Mouse (Mus musculus) ES-E14 (cell line): ENCODE results near the gene Macrod1. TPM values are rescaled to one million over a fixed set of nuclear protein-coding genes. Genes with fewer than 3 reads are reported as not detected.

ENCODE experiments used
- DNase-seq: peaks from one replicate; pipeline ENCODE4 v3.0.0-alpha.2; 2013; ENCODE audit warnings: low read depth, low spot score
- H3K27ac ChIP-seq: 2 replicates; pipeline ENCODE4 v1.5.1; 2012; ENCODE audit warnings: low read depth, mild to moderate bottlenecking, low read length, moderate library complexity, mixed read lengths; ENCODE audit not compliant: poor library complexity, insufficient read depth, severe bottlenecking
- H3K36me3 ChIP-seq: 2 replicates; pipeline ENCODE4 v1.6.1; 2012; ENCODE audit warnings: mild to moderate bottlenecking, low read length, moderate library complexity, mixed read lengths; ENCODE audit not compliant: control insufficient read depth, poor library complexity, insufficient read depth, severe bottlenecking
- H3K4me1 ChIP-seq, 2 experiments: fragments of 150-350 bp in 1 of 2; sonication (generic) in 1 of 2; 2 replicates each; pipeline ENCODE4 v1.6.1; 2012; ENCODE audit warnings: low read length in 2 of 2, mild to moderate bottlenecking in 1 of 2, mixed read lengths in 1 of 2; ENCODE audit not compliant: control insufficient read depth in 2 of 2, insufficient read depth in 2 of 2, poor library complexity in 1 of 2
- H3K4me3 ChIP-seq, 2 experiments: fragments of 150-350 bp in 1 of 2; sonication (generic) in 1 of 2; 2 replicates each; pipeline ENCODE4 v1.5.1; 2012; ENCODE audit warnings: low read length in 2 of 2, low read depth in 1 of 2, mild to moderate bottlenecking in 1 of 2, mixed read lengths in 1 of 2; ENCODE audit not compliant: insufficient read depth in 1 of 2, poor library complexity in 1 of 2, severe bottlenecking in 1 of 2
- H3K9ac ChIP-seq: 2 replicates; pipeline ENCODE4 v1.6.1; 2012; ENCODE audit warnings: low read depth, mild to moderate bottlenecking, low read length, mixed read lengths; ENCODE audit not compliant: poor library complexity, insufficient read depth, severe bottlenecking
- H3K9me3 ChIP-seq: fragments of 150-350 bp; sonication (generic); 2 replicates; pipeline ENCODE4 v1.6.1; 2012; ENCODE audit warnings: low read depth, mild to moderate bottlenecking, low read length; ENCODE audit not compliant: control insufficient read depth, insufficient read depth
- CHD2 ChIP-seq: IDR thresholded peaks from 2 replicates; pipeline ENCODE4 v1.6.1; 2014; ENCODE audit warnings: mild to moderate bottlenecking, low read depth, low read length, inconsistent platforms
- HCFC1 ChIP-seq: IDR thresholded peaks from 2 replicates; pipeline ENCODE4 v1.6.1; 2012; ENCODE audit warnings: low read length, inconsistent platforms, borderline replicate concordance; ENCODE audit not compliant: insufficient read depth
- MAFK ChIP-seq: IDR thresholded peaks from 2 replicates; pipeline ENCODE4 v1.6.1; 2014; ENCODE audit warnings: mild to moderate bottlenecking, low read depth, low read length, inconsistent platforms; ENCODE audit not compliant: insufficient read depth
- ZC3H11A ChIP-seq: IDR thresholded peaks from 2 replicates; pipeline ENCODE4 v1.6.1; 2012; ENCODE audit warnings: low read depth, mild to moderate bottlenecking, inconsistent platforms, low read length, borderline replicate concordance
- ZNF384 ChIP-seq: IDR thresholded peaks from 2 replicates; pipeline ENCODE4 v1.6.1; 2012; ENCODE audit warnings: low read depth, low read length, inconsistent platforms
- in situ Hi-C, 2 experiments: fragments of 600-800 bp; cut with MboI; formaldehyde crosslinking; loops; one replicate each; pipeline ENCODE4 v1.15.1; 2025; ENCODE audit warnings: low sequenced_read_pairs in 2 of 2, inconsistent platforms in 1 of 2; ENCODE audit not compliant: unreplicated experiment in 2 of 2
- total RNA-seq: library from RNA; depleted of rRNA; stranded (reverse); fragments of 300-350 nt; gene quantifications from 2 replicates; pipeline ENCODE4 v1.2.3, GENCODE M21; 2012; rRNA removed

Gene Macrod1
- total RNA-seq, 1 experiment: 1.4 TPM

DNA sequence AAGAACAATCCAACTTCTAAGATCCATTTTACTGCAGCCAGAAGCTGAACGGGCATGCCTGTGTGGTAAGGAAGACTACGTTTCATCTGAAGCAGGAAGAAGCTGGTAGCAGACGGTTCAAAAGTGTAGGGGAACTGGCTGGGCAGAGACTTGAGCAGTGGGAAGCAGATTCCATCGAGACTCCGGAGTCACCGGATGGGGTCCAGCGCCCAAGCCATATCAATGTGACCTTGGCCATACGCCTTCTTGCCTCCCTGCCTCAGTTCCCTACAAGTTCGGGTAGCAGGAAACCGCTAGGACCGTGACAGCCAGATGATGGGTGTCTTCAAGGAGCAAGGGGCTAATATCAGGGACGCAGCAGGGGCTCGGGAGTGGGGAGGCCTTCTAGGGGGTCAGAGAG lies 183.7 kb downstream of the Macrod1 start:
- peak overlapping the region; percentile 86 for H3K27ac ChIP-seq
- peak overlapping the region; percentile 78 to 93 for H3K4me3 ChIP-seq
- H3K9ac ChIP-seq: peak overlapping the region; percentile 96
- no peaks in the 10 kb centered on the region for H3K9me3 ChIP-seq
- H3K4me1 ChIP-seq: peaks cover 0 to 5% of the 10 kb centered on the region in 2 experiments; a peak in 2 of 4 replicates
- in situ Hi-C loops: no loop called here
- peaks cover 14% of the 10 kb centered on the region for H3K36me3 ChIP-seq
- DNase-seq: no peak
- no peak for TF ChIP-seq ZC3H11A
- TF ChIP-seq MAFK: no peak
- TF ChIP-seq ZNF384: no peak
- no peak for TF ChIP-seq HCFC1
- no peak for TF ChIP-seq CHD2

DNA sequence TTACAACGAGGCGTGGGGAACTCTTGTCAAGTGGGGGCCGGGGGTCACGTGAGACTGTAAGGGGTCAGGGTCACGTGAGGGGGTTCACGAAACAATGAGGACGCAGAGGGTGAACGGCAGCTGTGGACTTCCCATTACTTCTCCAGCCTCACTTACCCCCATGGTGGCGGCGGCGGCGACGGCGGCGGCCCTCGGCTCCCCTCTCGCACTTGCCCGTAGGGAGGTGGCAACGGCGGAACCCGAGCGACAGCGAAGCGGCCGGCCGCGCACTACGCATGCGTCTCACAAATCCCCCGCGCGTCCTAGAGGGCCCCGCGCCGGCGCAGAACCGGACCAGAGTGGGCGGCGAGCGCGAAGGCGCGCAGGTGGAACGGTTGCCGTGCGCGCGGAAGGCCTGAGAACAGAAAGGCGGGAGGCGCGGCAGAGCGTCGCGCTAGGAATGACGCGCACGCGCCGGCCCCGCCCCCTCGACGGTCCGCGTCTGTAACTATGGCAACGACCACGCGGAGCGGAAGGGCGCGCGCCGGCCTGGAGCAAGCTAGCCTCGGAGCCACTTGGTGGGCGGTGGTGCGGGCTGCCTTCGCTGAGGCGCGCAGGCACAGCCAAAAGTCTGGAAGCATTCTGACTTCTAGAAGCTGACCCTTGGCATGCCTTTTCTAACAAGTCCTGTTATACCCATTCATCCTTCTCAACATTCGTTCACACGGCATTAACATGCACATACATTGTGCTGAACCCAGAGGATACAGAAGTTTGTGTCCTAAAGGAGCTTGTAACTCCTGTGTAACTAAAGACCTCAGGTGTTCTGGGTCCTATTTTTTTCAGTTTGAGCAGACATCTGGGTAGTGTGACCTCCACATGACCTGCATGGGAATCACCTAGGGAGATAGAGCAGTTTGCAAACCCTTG lies 184.4 kb downstream of the Macrod1 start, which contains the start of gene Naa40:
Naa40 (minus strand) TSS at position 402 of the 909 bp plus-strand sequence.
- Histone ChIP-seq H3K9ac (peak within 1 kb of the TSS; percentile 96), H3K4me1 (peaks cover 0 to 5% of the 10 kb centered on the region in 2 experiments; a peak in 2 of 4 replicates), H3K9me3 (no peaks in the 10 kb centered on the region), H3K27ac (peak within 1 kb of the TSS; percentile 86), H3K4me3 (peak within 1 kb of the TSS; percentile 78 to 93), H3K36me3 (peaks cover 12% of the 10 kb centered on the region)
- in situ Hi-C loops: no loop called here
- no peak for TF ChIP-seq ZC3H11A
- peak; percentile 82 for TF ChIP-seq HCFC1
- TF ChIP-seq ZNF384: 0 out of 2 replicates have a peak, but pooled peaks have one; percentile 9
- peak; percentile 79 for DNase-seq

DNA sequence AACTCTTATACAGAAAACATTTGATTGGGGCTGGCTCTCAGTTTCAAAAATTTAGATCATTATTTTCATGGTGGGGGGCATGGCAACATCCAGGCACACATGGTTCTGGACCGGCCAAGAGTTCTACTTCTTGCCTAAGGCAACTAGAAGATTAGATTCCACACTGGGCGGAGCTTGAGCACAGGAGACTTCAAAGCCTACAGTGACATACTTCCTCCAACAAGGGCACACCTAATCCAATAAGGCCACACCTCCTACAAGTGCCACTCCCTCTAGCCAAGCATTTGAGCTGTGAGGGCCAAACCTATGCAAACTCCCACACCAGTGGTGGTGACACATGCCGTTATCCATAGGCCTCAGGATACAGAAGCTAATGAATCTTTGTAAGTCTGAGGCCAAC lies 189.4 kb downstream of the Macrod1 start:
- H3K4me1 ChIP-seq: peaks cover 0 to 6% of the 10 kb centered on the region in 2 experiments; a peak in 2 of 4 replicates
- no peaks in the 10 kb centered on the region for H3K9me3 ChIP-seq
- H3K27ac ChIP-seq: no peak overlapping the region
- peak; percentile 67 for DNase-seq
- TF ChIP-seq HCFC1: no peak
- TF ChIP-seq MAFK: no peak
- no peak for TF ChIP-seq CHD2
- no peak for TF ChIP-seq ZNF384
- no peak for TF ChIP-seq ZC3H11A
- in situ Hi-C loops: no loop called here
- H3K36me3 ChIP-seq: no peaks in the 10 kb centered on the region
- no peak overlapping the region for H3K4me3 ChIP-seq
- H3K9ac ChIP-seq: no peak overlapping the region

Other genes starting within 250 kb of the Macrod1 start
- 11.5 and 14.4 TPM in 2 replicates for gene Rps6ka4, start 216.2 kb upstream of the Macrod1 start, total RNA-seq
- gene Ccdc88b, start 198.6 kb upstream of the Macrod1 start, total RNA-seq: 2.7 and 3.5 TPM in 2 replicates
- 90.7 and 105 TPM in 2 replicates for gene Trmt112, start 147.1 kb upstream of the Macrod1 start, total RNA-seq
- 51.6 and 59.0 TPM in 2 replicates for gene Prdx5, start 146.7 kb upstream of the Macrod1 start, total RNA-seq
- gene Esrra, start 135.0 kb upstream of the Macrod1 start, total RNA-seq: 23.1 and 30.1 TPM in 2 replicates
- 9.4 and 14.9 TPM in 2 replicates for gene Catsperz, start 131.4 kb upstream of the Macrod1 start, total RNA-seq
- gene Kcnk4, start 122.3 kb upstream of the Macrod1 start, total RNA-seq: 2.3 and 4.4 TPM in 2 replicates
- gene Bad, start 114.9 kb upstream of the Macrod1 start, total RNA-seq: 16.3 and 22.9 TPM in 2 replicates
- gene Gpr137, start 114.3 kb upstream of the Macrod1 start, total RNA-seq: 23.2 and 23.7 TPM in 2 replicates
- 365 and 385 TPM in 2 replicates for gene Ppp1r14b, start 81.8 kb upstream of the Macrod1 start, total RNA-seq
- 42.3 and 55.1 TPM in 2 replicates for gene Plcb3, start 80.3 kb upstream of the Macrod1 start, total RNA-seq
- 51.0 and 64.0 TPM in 2 replicates for gene Fkbp2, start 76.3 kb upstream of the Macrod1 start, total RNA-seq
- 10.0 and 14.3 TPM in 2 replicates for gene Vegfb, start 69.2 kb upstream of the Macrod1 start, total RNA-seq
- 14.0 and 22.0 TPM in 2 replicates for gene Dnajc4, start 64.2 kb upstream of the Macrod1 start, total RNA-seq
- gene Nudt22, start 60.7 kb upstream of the Macrod1 start, total RNA-seq: 12.7 and 13.2 TPM in 2 replicates
- 5.0 and 6.9 TPM in 2 replicates for gene Trpt1, start 60.7 kb upstream of the Macrod1 start, total RNA-seq
- 2.6 and 3.8 TPM in 2 replicates for gene Fermt3, start 37.3 kb upstream of the Macrod1 start, total RNA-seq
- gene Stip1, start 16.8 kb upstream of the Macrod1 start, total RNA-seq: 217 and 280 TPM in 2 replicates
- gene Flrt1, start 48.9 kb downstream of the Macrod1 start, total RNA-seq: 0.36 and 0.48 TPM in 2 replicates
- gene Otub1, start 149.5 kb downstream of the Macrod1 start, total RNA-seq: 117 and 123 TPM in 2 replicates
- 882 and 1,211 TPM in 2 replicates for gene Cox8a, start 160.8 kb downstream of the Macrod1 start, total RNA-seq
- gene Naa40, start 184.4 kb downstream of the Macrod1 start, total RNA-seq: 50.9 and 56.1 TPM in 2 replicates
- gene Rcor2, start 210.5 kb downstream of the Macrod1 start, total RNA-seq: 161 and 192 TPM in 2 replicates